Mouse (Mus musculus): ENCODE results near the gene Scrn1. TPM values are rescaled to one million over a fixed set of nuclear protein-coding genes. Genes with fewer than 3 reads are reported as not detected.

Gene Scrn1
- polyA plus RNA-seq, 1 experiment from 2014 or later, result 0.34 TPM

DNA sequence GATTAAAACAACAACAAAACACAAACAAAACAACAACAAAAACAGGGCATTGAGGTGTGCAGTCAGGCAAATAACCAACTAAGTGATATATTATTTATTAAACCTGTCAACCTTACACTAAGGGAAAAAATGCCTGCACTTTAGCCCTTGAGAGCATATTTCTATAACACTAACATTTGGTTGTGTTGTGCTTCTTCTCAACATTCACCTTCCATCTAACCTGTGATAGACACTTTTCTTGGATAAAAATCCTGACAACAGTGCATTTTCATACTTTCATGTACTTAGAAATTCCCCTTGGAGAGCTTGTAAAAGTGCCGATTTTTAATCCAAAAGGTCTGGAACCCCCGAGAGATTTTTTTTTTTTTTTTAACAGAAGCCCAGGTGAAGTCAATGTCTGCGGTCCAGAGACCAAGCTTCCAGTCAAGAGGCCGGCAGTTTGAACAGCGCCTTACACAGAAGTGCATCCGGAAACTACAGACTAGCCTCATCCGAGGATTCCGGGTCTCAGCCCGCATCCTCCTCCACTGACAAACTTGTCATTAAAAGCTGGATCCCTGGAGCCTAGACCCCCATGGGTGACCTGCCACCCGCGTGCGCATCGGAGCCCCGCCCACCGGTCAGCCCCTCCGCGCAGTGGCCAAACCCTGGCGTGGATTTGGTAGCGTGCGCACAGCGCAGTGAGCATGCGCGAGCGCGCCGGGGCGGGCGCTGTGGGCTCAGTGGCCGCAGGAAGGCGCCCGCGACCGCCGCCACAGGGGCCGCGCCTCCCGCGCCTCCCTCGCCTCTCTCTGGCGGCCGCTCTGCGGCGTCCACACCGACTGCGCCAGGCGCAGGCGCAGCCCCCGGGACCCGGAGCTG is 28.4 kb upstream of the Scrn1 start, which contains the start of gene Plekha8:
Gene Plekha8, plus strand, starts transcription at position 643 of the 861 bp plus-strand sequence.
- peak; percentile 89 for ATAC-seq (ENCODE audit: low read depth)
- under 1% methylated on average over 47 of the region's 49 CpGs for WGBS (ENCODE audit: insufficient replicate concordance)
- no peaks in the 10 kb centered on the region for H3K9me3 ChIP-seq (replicated peaks; ENCODE audit: control insufficient read depth, low read length)
- H3K4me3 ChIP-seq (ENCODE audit: low read depth, low read length), result peak within 1 kb of the TSS; percentile 81
- H3K27ac ChIP-seq (ENCODE audit: low read length), result peak within 1 kb of the TSS; percentile 67
- H3K4me2 ChIP-seq (ENCODE audit: low read depth, low read length), result peak within 1 kb of the TSS; percentile 91
- peaks cover 9% of the 10 kb centered on the region for H3K4me1 ChIP-seq (ENCODE audit: control insufficient read depth, low read depth, low read length)
- H3K27me3 ChIP-seq (ENCODE audit: control insufficient read depth, insufficient read depth, low read depth, low read length), result no peaks in the 10 kb centered on the region; the same call in 1 of the 2 replicates
- peak within 1 kb of the TSS; percentile 76 for H3K9ac ChIP-seq (ENCODE audit: low read depth, low read length)
- H3K36me3 ChIP-seq (ENCODE audit: control insufficient read depth, insufficient read depth), result no peaks in the 10 kb centered on the region

DNA sequence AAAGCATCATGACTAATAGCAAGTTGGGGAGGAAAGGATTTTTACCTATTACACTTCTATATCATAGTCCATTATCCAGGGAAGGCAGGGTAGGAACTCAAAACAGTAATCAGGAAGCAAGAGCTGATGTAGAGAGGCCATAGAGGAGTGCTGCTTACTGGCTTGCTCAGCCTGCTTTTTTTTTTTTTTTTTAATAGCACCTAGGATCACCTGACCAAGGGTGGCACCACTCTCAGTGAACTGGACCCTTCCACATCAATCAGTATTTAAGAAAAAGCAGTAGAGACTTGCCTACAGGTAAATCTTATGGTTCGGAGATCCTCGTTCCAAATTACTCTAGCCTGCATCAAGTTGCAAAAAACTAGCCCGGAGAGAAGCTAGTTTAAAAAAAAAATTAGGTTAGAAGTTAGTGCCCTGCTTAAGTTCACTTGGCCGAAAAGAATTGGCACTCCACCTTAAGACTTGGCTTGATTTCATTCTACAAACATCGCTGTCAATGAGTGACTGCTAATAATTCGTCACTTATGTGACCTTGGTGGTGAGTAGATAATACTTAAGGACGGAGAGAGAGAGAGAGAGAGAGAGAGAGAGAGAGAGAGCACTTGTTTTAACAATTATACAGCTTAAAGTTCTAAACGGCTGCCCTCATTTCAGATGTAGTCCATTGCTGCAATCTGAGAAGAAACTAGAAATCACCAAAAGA is 27.6 kb upstream of the Scrn1 start:
- Histone ChIP-seq H3K9ac (ENCODE audit: low read depth, low read length) (no peak overlapping the region; the same call in 1 of the 2 replicates), H3K9me3 (replicated peaks; ENCODE audit: control insufficient read depth, low read length) (no peaks in the 10 kb centered on the region), H3K4me1 (ENCODE audit: control insufficient read depth, low read depth, low read length) (peaks cover 9% of the 10 kb centered on the region), H3K27ac (ENCODE audit: low read length) (no peak overlapping the region), H3K4me3 (ENCODE audit: low read depth, low read length) (peak overlapping the region; percentile 69), H3K4me2 (ENCODE audit: low read depth, low read length) (peak overlapping the region; percentile 91), H3K27me3 (ENCODE audit: control insufficient read depth, insufficient read depth, low read depth, low read length) (no peaks in the 10 kb centered on the region; the same call in 1 of the 2 replicates), H3K36me3 (ENCODE audit: control insufficient read depth, insufficient read depth) (no peaks in the 10 kb centered on the region)
- no peak for ATAC-seq (ENCODE audit: low read depth)
- 46% methylated on average over 8 of the region's 8 CpGs for WGBS (ENCODE audit: insufficient replicate concordance)

DNA sequence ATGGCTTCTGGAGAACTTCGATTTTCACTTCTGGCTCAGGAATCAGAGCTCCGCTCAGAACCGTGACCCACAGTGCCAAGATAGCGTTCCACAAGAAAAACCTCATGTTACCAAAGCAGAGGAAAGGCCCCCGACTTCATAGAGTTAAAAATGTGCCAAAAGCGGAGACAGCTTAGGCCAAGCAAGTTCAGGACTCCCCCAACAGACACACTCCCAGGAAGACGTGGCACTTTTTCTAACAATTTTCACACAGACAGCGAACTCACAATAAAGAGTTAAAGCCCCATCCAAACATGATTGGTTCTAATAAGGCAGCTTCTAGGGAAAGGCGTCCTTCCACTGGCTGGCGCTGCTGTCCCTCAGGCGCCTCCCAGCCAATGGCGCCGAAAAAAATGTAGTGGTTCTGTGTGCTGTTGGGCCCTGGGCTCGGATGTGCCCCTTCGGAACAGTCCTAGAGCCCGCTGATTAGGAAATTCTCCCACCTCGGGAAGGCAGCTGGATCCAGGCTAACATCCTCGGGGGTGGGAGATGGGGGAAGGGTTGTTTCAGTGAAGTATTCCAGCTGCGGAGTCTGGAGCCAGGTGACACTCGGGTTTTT is 26.7 kb upstream of the Scrn1 start:
- Histone ChIP-seq H3K9me3 (replicated peaks; ENCODE audit: control insufficient read depth, low read length) (no peaks in the 10 kb centered on the region), H3K9ac (ENCODE audit: low read depth, low read length) (peak overlapping the region; percentile 72), H3K4me1 (ENCODE audit: control insufficient read depth, low read depth, low read length) (peaks cover 9% of the 10 kb centered on the region), H3K36me3 (ENCODE audit: control insufficient read depth, insufficient read depth) (no peaks in the 10 kb centered on the region), H3K27ac (ENCODE audit: low read length) (peak overlapping the region; percentile 10; the same call in 1 of the 2 replicates), H3K4me3 (ENCODE audit: low read depth, low read length) (peak overlapping the region; percentile 69), H3K4me2 (ENCODE audit: low read depth, low read length) (peak overlapping the region; percentile 76), H3K27me3 (ENCODE audit: control insufficient read depth, insufficient read depth, low read depth, low read length) (no peaks in the 10 kb centered on the region; the same call in 1 of the 2 replicates)
- ATAC-seq (ENCODE audit: low read depth), result peak; percentile 76
- WGBS (ENCODE audit: insufficient replicate concordance), result under 1% methylated on average over 20 of the region's 20 CpGs

DNA sequence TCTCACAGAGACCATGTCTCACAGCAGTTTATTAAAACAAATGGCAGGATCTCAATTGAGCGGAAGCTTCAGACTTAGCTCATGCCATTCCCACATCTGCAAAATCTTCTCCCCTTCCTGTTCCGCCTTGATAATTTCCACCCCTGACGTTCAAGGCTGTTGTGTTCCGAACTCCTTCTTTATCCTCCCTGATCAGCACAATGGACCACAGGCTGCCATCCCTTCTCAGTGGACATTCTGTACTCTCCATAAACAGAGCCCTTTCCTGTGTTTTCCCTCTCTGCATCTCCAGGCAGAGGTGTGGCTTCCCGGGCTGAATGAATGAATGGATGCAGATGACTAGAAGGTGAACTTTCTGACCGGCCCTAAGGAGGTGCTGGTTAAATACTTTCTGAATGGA is 25.5 kb upstream of the Scrn1 start:
- Histone ChIP-seq H3K9me3 (replicated peaks; ENCODE audit: control insufficient read depth, low read length) (no peaks in the 10 kb centered on the region), H3K4me1 (ENCODE audit: control insufficient read depth, low read depth, low read length) (peaks cover 9% of the 10 kb centered on the region), H3K4me3 (ENCODE audit: low read depth, low read length) (no peak overlapping the region), H3K4me2 (ENCODE audit: low read depth, low read length) (peak overlapping the region; percentile 27; the same call in 1 of the 2 replicates), H3K36me3 (ENCODE audit: control insufficient read depth, insufficient read depth) (no peaks in the 10 kb centered on the region), H3K27ac (ENCODE audit: low read length) (no peak overlapping the region), H3K27me3 (ENCODE audit: control insufficient read depth, insufficient read depth, low read depth, low read length) (no peaks in the 10 kb centered on the region; the same call in 1 of the 2 replicates), H3K9ac (ENCODE audit: low read depth, low read length) (no peak overlapping the region)
- 49% methylated on average over 6 of the region's 6 CpGs for WGBS (ENCODE audit: insufficient replicate concordance)
- ATAC-seq (ENCODE audit: low read depth), result no peak

DNA sequence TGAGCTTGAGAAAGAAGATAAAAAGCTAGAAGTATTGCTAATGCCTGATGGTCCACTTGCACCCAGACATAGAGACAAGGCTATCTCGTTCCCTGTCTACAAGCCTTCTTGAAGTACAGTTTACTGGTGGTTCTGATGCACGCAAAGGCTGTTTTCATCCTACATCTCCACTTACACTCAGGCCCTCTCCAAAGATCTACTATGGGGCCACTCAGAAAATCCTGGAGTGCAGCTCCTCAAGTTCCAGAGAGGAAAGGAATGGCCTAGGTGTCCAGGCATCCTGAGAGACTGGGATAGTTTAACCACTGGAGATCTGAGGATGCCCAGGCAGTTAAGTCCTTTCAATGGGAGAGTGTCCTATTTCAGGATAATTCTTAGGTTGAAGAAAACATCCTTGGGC is 24.4 kb upstream of the Scrn1 start:
- WGBS (ENCODE audit: insufficient replicate concordance), result 69% methylated on average over 2 of the region's 2 CpGs

DNA sequence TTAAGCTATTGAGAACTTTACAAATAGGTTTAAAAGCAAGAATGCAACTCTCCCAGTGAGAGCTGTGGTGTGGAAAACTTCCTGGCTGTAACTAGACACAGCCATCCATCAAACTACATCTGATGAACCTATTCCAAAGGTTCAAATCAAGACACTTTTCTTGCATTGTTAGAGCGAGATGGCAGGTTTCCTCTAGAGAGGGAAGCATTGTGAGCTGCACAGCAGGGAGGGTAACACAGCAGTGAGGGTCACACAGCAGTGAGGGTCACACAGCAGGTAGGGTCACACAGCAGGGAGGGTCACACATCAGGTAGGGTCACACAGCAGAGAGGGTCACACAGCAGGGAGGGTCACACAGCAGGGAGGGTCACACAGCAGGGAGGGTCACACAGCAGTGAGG is 21.9 kb upstream of the Scrn1 start:
- Histone ChIP-seq H3K4me3 (ENCODE audit: low read depth, low read length) (no peak overlapping the region), H3K36me3 (ENCODE audit: control insufficient read depth, insufficient read depth) (no peaks in the 10 kb centered on the region), H3K27ac (ENCODE audit: low read length) (no peak overlapping the region), H3K4me2 (ENCODE audit: low read depth, low read length) (no peak overlapping the region), H3K27me3 (ENCODE audit: control insufficient read depth, insufficient read depth, low read depth, low read length) (no peaks in the 10 kb centered on the region), H3K9ac (ENCODE audit: low read depth, low read length) (no peak overlapping the region), H3K4me1 (ENCODE audit: control insufficient read depth, low read depth, low read length) (peaks cover 3% of the 10 kb centered on the region; the same call in 1 of the 2 replicates), H3K9me3 (replicated peaks; ENCODE audit: control insufficient read depth, low read length) (no peaks in the 10 kb centered on the region)
- WGBS (ENCODE audit: insufficient replicate concordance), result 33% methylated on average over 1 of the region's 1 CpGs
- ATAC-seq (ENCODE audit: low read depth), result no peak

More for the DNA sequence above, 24.4 kb upstream of the Scrn1 start:
- Histone ChIP-seq H3K9me3 (replicated peaks; ENCODE audit: control insufficient read depth, low read length) (no peaks in the 10 kb centered on the region), H3K36me3 (ENCODE audit: control insufficient read depth, insufficient read depth) (no peaks in the 10 kb centered on the region), H3K27me3 (ENCODE audit: control insufficient read depth, insufficient read depth, low read depth, low read length) (no peaks in the 10 kb centered on the region), H3K4me2 (ENCODE audit: low read depth, low read length) (no peak overlapping the region), H3K9ac (ENCODE audit: low read depth, low read length) (no peak overlapping the region), H3K4me3 (ENCODE audit: low read depth, low read length) (no peak overlapping the region), H3K4me1 (ENCODE audit: control insufficient read depth, low read depth, low read length) (peaks cover 7% of the 10 kb centered on the region), H3K27ac (ENCODE audit: low read length) (no peak overlapping the region)
- no peak for ATAC-seq (ENCODE audit: low read depth)

DNA sequence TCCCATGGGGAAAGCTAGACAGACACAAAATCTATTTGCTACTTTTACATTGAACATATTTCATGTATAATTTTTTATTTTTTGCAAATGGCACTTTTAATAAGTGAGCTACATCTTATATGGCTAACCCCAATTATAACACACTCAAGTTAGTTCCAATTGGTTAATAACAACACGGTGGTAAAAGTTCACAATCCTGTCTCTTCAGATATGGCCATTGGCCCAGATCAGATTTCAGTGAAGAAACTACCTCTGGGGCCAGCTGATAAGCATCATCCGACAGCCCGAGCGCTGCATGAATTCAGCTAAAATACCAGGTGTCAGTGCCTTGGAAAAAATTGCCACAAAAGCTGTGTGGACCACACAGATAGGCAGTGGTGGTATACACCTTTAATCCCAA is 21.4 kb upstream of the Scrn1 start:
- no peak for ATAC-seq (ENCODE audit: low read depth)
- Histone ChIP-seq H3K4me2 (ENCODE audit: low read depth, low read length) (no peak overlapping the region), H3K27me3 (ENCODE audit: control insufficient read depth, insufficient read depth, low read depth, low read length) (no peaks in the 10 kb centered on the region), H3K4me1 (ENCODE audit: control insufficient read depth, low read depth, low read length) (peaks cover 3% of the 10 kb centered on the region; the same call in 1 of the 2 replicates), H3K9ac (ENCODE audit: low read depth, low read length) (no peak overlapping the region), H3K27ac (ENCODE audit: low read length) (no peak overlapping the region), H3K36me3 (ENCODE audit: control insufficient read depth, insufficient read depth) (no peaks in the 10 kb centered on the region), H3K4me3 (ENCODE audit: low read depth, low read length) (no peak overlapping the region), H3K9me3 (replicated peaks; ENCODE audit: control insufficient read depth, low read length) (no peaks in the 10 kb centered on the region)
- 33% methylated on average over 4 of the region's 4 CpGs for WGBS (ENCODE audit: insufficient replicate concordance)

DNA sequence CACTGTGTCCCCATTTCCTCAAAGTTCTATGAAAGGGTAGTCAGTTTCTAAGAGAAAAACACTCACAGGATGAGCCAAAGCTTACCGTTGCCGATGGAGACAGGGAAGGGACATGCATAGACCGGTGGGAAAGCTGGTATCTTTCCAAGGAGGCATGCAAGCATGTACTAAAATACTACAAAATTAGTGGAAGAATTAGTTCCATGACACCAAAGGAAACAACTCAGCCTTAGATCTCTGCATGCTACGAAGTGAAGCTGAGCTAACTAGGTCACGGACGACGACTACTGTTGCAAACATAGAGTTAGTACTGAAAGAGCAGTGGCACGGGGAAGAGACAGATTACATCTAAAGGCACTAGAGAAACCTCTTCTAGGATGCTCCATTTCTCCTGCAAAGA is 20.6 kb upstream of the Scrn1 start:
- no peaks in the 10 kb centered on the region for H3K36me3 ChIP-seq (ENCODE audit: control insufficient read depth, insufficient read depth)
- no peak overlapping the region for H3K27ac ChIP-seq (ENCODE audit: low read length)
- H3K4me2 ChIP-seq (ENCODE audit: low read depth, low read length), result no peak overlapping the region
- WGBS (ENCODE audit: insufficient replicate concordance), result 72% methylated on average over 8 of the region's 8 CpGs
- H3K9me3 ChIP-seq (replicated peaks; ENCODE audit: control insufficient read depth, low read length), result no peaks in the 10 kb centered on the region
- H3K9ac ChIP-seq (ENCODE audit: low read depth, low read length), result no peak overlapping the region
- no peak for ATAC-seq (ENCODE audit: low read depth)
- H3K4me3 ChIP-seq (ENCODE audit: low read depth, low read length), result no peak overlapping the region
- no peaks in the 10 kb centered on the region for H3K27me3 ChIP-seq (ENCODE audit: control insufficient read depth, insufficient read depth, low read depth, low read length)
- peaks cover 2% of the 10 kb centered on the region; the same call in 1 of the 2 replicates for H3K4me1 ChIP-seq (ENCODE audit: control insufficient read depth, low read depth, low read length)
